Mouse (Mus musculus) cerebellum, adult 11 months (tissue): ENCODE results near the gene Pdpn.

Source experiments
- DNase-seq: peaks from one replicate; pipeline ENCODE4 v3.0.0; 2022

Gene Pdpn

GRCm38 (mm10) chr4:143238241-143239031 is 60.9 kb downstream of the Pdpn start:
- DNase-seq = peak; percentile 10

DNA sequence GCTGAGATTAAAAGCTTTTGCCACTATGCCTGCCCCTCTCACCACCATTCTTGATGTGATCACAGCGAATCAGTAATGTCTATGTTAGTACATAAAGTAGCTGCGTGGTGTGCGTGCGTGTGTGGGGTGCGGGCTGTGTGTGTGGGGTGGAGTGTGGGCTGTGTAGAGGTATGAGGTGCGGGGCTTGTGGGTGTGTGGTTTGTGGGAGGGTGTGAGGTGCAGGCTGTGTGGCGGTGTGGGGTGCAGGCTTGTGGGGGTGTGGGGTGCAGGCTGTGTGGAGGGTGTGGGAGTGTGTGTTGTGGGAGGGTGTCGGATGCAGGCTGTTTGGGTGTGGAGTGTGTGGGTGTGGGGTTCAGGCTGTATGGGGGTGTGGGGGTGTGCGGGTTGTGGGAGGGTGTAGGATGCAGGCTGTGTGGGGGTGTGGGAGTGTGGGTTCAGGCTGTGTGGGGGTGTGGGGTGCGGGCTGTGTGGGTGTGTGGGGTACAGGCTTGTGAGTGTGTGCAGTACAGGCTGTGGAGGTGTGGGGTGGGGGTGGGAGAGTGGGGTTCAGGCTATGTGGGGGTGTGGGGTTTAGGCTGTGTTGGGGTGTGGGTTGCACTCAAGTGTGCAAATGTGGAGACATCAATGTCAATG is 67.5 kb downstream of the Pdpn start:
- no peak for DNase-seq

DNA sequence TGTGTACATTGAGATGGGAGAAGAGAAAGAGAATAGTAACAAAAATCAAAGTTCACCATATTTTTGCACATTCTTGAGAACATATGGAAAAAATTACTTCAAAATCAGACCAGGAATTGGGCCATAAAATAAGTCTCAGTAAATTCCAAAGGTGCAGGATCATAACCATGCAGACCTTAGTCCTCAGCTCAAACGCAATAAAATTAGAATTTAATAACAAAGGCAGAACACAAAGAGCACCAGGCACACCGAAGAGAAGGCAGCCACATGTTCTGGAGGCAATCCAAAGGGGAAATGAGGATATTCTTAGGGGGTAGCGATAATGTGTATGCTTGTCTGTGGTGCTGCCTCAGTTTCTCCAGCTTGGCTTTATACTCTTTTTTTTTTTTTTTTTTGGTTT is 68.3 kb downstream of the Pdpn start:
- DNase-seq = no peak

DNA sequence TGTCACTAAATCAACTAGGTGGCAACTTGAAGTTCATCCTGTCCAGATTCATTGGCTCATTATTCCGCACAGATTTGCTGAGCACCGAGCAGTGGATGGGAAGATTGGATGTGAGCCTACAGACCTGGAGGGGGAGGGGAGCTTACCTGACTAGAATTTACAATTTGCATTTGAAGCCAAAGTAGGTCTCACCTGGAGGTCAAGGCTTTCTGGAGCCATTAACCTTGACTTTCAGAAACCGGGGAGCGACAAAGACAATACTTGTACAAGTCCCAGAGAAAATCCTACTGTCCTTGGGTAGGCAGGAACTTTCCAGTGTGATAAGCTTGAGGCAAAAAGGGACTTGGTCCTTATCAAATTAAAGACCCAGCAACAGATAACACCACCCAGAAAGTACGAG is 71.4 kb downstream of the Pdpn start:
- DNase-seq = no peak

DNA sequence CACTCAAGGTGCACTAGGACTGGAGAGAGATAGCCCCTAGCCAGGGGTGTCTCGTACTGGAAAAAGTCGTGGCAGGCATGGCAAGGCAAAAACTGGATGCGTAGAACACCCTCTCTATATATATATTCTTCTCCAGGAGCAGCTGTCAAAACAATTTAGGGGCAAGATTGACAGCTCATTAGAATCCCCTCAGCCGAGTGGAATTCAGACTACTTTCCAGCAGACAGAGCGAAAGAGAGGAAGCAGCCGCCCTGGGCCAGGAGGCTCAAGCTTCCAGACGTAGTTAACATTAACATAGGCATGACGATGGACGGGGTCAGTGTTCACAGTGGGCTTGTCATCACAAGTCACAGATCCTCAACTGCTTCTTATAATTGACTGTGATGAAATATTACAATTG is 73.5 kb downstream of the Pdpn start:
- no peak for DNase-seq

GRCm38 (mm10) chr4:143219316-143219751 is 80.0 kb downstream of the Pdpn start:
- DNase-seq = no peak

- DNase-seq = no peak
These were observed 80.5 kb downstream of the Pdpn start for GRCm38 (mm10) chr4:143218858-143219257.
